Mouse (Mus musculus): ENCODE data around the gene Spsb1. TPM values are rescaled to one million over a fixed set of nuclear protein-coding genes. Genes with fewer than 3 reads are reported as not detected.

The Spsb1 gene
- total and polyA plus RNA-seq, 2 experiments from 2014 or later = 6.2 to 7.3 TPM

GRCm38 (mm10) chr4:149951201-149951600 lies 3.6 kb downstream of the Spsb1 start:
- H3K4me3 ChIP-seq (ENCODE audit: low read depth, low read length) = no peak overlapping the region
- H3K9me3 ChIP-seq (ENCODE audit: low read length) = no peaks in the 10 kb centered on the region
- DNase-seq (no peak), ATAC-seq (no peak)
- TF ChIP-seq CTCF (IDR thresholded peaks at IDR 0.05; ENCODE audit: low read depth) = no peak
- H3K27me3 ChIP-seq (ENCODE audit: insufficient read depth, low read length) = peaks cover 4% of the 10 kb centered on the region; the same call in 1 of the 2 replicates
- no peak overlapping the region for H3K9ac ChIP-seq
- no peaks in the 10 kb centered on the region for H3K36me3 ChIP-seq (ENCODE audit: insufficient read depth)
- WGBS = 92% methylated on average over 13 of the region's 13 CpGs
- peaks cover 5% of the 10 kb centered on the region; the same call in 1 of the 2 replicates for H3K4me1 ChIP-seq (ENCODE audit: insufficient read depth)
- H3K4me2 ChIP-seq (ENCODE audit: low read depth) = no peak overlapping the region
- no peak overlapping the region for H3K27ac ChIP-seq (ENCODE audit: low read depth, low read length)

- H3K36me3 ChIP-seq (ENCODE audit: insufficient read depth) = no peaks in the 10 kb centered on the region
- H3K27me3 ChIP-seq (ENCODE audit: insufficient read depth, low read length) = no peaks in the 10 kb centered on the region; the same call in 1 of the 2 replicates
- H3K4me3 ChIP-seq (ENCODE audit: low read depth, low read length) = no peak overlapping the region
- no peak for ATAC-seq
- 68% methylated on average over 13 of the region's 13 CpGs for WGBS
- H3K4me2 ChIP-seq (ENCODE audit: low read depth) = no peak overlapping the region
- no peaks in the 10 kb centered on the region for H3K9me3 ChIP-seq (ENCODE audit: low read length)
- H3K27ac ChIP-seq (ENCODE audit: low read depth, low read length) = no peak overlapping the region
- no peak for TF ChIP-seq CTCF (IDR thresholded peaks at IDR 0.05; ENCODE audit: low read depth)
- H3K4me1 ChIP-seq (ENCODE audit: insufficient read depth) = peaks cover 5% of the 10 kb centered on the region; the same call in 1 of the 2 replicates
- DNase-seq = no peak
- no peak overlapping the region for H3K9ac ChIP-seq
These were observed 5.2 kb downstream of the Spsb1 start for GRCm38 (mm10) chr4:149949691-149950090.

- no peaks in the 10 kb centered on the region for H3K36me3 ChIP-seq (ENCODE audit: insufficient read depth)
- H3K27ac ChIP-seq (ENCODE audit: low read depth, low read length) = no peak overlapping the region
- no peak overlapping the region for H3K9ac ChIP-seq
- no peak overlapping the region for H3K4me3 ChIP-seq (ENCODE audit: low read depth, low read length)
- 88% methylated on average over 5 of the region's 5 CpGs for WGBS
- no peaks in the 10 kb centered on the region for H3K9me3 ChIP-seq (ENCODE audit: low read length)
- H3K4me2 ChIP-seq (ENCODE audit: low read depth) = no peak overlapping the region
- no peaks in the 10 kb centered on the region; the same call in 1 of the 2 replicates for H3K27me3 ChIP-seq (ENCODE audit: insufficient read depth, low read length)
- peaks cover 5% of the 10 kb centered on the region; the same call in 1 of the 2 replicates for H3K4me1 ChIP-seq (ENCODE audit: insufficient read depth)
- TF ChIP-seq CTCF (IDR thresholded peaks at IDR 0.05; ENCODE audit: low read depth) = no peak
- DNase-seq = no peak
- ATAC-seq = no peak
These were observed 6.7 kb downstream of the Spsb1 start for GRCm38 (mm10) chr4:149948119-149948518.

- no peak overlapping the region for H3K27ac ChIP-seq (ENCODE audit: low read depth, low read length)
- no peak for DNase-seq
- H3K27me3 ChIP-seq (ENCODE audit: insufficient read depth, low read length) = no peaks in the 10 kb centered on the region; the same call in 1 of the 2 replicates
- no peak for ATAC-seq
- no peak for TF ChIP-seq CTCF (IDR thresholded peaks at IDR 0.05; ENCODE audit: low read depth)
- no peak overlapping the region for H3K4me3 ChIP-seq (ENCODE audit: low read depth, low read length)
- H3K9ac ChIP-seq = no peak overlapping the region
- H3K4me2 ChIP-seq (ENCODE audit: low read depth) = no peak overlapping the region
- H3K9me3 ChIP-seq (ENCODE audit: low read length) = no peaks in the 10 kb centered on the region
- WGBS = 85% methylated on average over 5 of the region's 5 CpGs
- no peaks in the 10 kb centered on the region for H3K36me3 ChIP-seq (ENCODE audit: insufficient read depth)
- no peaks in the 10 kb centered on the region for H3K4me1 ChIP-seq (ENCODE audit: insufficient read depth)
These were observed 7.4 kb downstream of the Spsb1 start for GRCm38 (mm10) chr4:149947396-149947795.

DNA sequence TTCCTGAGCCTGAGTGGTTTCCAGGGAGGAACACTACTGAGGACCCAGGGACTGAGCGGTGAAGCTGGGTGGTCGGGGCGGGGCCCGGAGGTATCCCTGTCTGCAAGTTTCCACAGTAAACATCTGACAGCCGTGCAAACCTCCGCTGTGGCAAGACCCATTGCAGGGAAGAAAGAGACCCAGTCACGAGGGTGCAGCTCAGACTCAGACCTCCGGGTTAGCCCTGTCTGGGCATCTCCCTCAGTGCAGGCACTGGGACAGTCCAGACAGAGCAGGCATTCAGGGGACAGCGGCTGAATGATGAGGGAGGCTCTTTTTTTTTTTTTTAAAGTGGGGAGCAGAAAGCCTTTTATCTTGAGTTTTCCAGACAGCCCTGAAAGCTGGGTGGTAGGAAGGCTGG lies 9.6 kb downstream of the Spsb1 start:
- Histone ChIP-seq H3K27me3 (ENCODE audit: insufficient read depth, low read length) (no peaks in the 10 kb centered on the region), H3K4me3 (ENCODE audit: low read depth, low read length) (no peak overlapping the region), H3K36me3 (ENCODE audit: insufficient read depth) (no peaks in the 10 kb centered on the region), H3K4me2 (ENCODE audit: low read depth) (no peak overlapping the region), H3K9me3 (ENCODE audit: low read length) (no peaks in the 10 kb centered on the region), H3K27ac (ENCODE audit: low read depth, low read length) (no peak overlapping the region), H3K4me1 (ENCODE audit: insufficient read depth) (no peaks in the 10 kb centered on the region), H3K9ac (no peak overlapping the region)
- WGBS = 66% methylated on average over 9 of the region's 9 CpGs
- DNase-seq (no peak), ATAC-seq (peak; percentile 67)
- TF ChIP-seq CTCF (IDR thresholded peaks at IDR 0.05; ENCODE audit: low read depth) = no peak

DNA sequence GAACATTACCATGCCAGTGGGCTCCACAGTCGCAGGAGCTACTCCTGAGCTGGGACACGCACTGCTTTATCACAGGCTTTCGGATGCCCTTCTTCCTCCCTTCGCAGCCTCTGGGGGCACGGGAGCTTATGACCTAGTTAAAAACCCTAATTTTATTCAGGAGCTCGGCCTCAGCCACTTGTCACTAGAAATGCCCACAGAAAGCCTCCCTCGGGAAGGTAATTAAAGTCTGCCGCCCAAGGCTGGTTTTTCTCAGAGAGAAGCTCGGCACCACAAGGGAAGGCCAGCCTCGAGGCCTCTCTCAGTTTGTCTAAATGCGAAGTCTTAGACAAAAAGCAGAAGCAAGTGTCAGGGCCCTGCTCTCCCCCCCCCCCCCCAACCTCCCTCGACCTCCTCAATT lies 10.6 kb downstream of the Spsb1 start:
- H3K9me3 ChIP-seq (ENCODE audit: low read length) = no peaks in the 10 kb centered on the region
- H3K36me3 ChIP-seq (ENCODE audit: insufficient read depth) = no peaks in the 10 kb centered on the region
- H3K4me1 ChIP-seq (ENCODE audit: insufficient read depth) = no peaks in the 10 kb centered on the region
- TF ChIP-seq CTCF (IDR thresholded peaks at IDR 0.05; ENCODE audit: low read depth) = no peak
- ATAC-seq = no peak
- no peaks in the 10 kb centered on the region for H3K27me3 ChIP-seq (ENCODE audit: insufficient read depth, low read length)
- WGBS = 40% methylated on average over 12 of the region's 12 CpGs
- no peak overlapping the region for H3K4me2 ChIP-seq (ENCODE audit: low read depth)
- H3K4me3 ChIP-seq (ENCODE audit: low read depth, low read length) = no peak overlapping the region
- no peak overlapping the region for H3K27ac ChIP-seq (ENCODE audit: low read depth, low read length)
- no peak overlapping the region for H3K9ac ChIP-seq
- DNase-seq = no peak

DNA sequence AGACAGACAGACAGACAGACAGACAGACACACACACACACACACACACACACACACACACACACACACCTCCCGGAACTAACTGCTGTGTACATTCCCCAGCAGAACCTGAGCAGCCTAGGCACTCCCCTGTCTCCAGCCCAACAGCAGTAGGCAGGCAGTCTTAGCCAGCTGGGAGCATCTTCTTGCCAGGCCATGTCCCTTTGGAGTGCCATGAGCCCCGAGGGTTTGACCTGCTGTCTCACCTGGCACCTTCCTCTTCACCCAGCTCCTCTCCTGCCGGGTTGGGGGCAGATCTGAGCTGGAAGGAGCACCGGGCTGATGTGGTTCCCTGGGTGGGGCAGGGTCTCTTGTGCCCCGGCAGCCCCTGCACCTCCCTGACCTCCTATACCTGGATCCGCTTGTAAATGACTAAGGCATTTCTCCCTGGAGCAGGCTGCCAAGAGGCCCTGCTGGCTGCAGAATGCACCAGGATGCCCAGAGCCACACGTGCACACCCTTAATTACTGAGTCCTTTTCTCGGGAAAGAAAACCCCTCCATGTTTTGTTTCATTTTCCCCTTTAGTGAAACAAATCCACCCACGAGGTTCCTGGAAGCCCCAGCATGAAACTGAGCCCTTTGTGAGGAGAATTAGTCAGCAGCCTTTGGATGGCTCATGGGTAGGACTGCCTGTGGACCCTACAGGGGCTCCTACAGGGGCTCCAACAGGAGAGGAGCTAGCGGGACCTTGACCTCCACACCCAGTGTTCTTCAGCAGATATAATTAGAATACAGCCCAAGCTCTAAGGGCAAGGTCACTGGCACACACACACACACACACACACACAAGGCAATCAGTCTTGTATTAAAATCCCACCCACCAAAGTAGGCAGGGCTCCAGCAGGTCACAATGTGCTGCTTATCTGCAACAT lies 11.8 kb downstream of the Spsb1 start:
- DNase-seq (no peak), ATAC-seq (no peak)
- Histone ChIP-seq H3K36me3 (ENCODE audit: insufficient read depth) (no peaks in the 10 kb centered on the region), H3K27me3 (ENCODE audit: insufficient read depth, low read length) (no peaks in the 10 kb centered on the region), H3K9me3 (ENCODE audit: low read length) (no peaks in the 10 kb centered on the region), H3K27ac (ENCODE audit: low read depth, low read length) (no peak overlapping the region), H3K4me3 (ENCODE audit: low read depth, low read length) (no peak overlapping the region), H3K9ac (no peak overlapping the region), H3K4me2 (ENCODE audit: low read depth) (no peak overlapping the region), H3K4me1 (ENCODE audit: insufficient read depth) (no peaks in the 10 kb centered on the region)
- WGBS = 39% methylated on average over 10 of the region's 10 CpGs
- TF ChIP-seq CTCF (IDR thresholded peaks at IDR 0.05; ENCODE audit: low read depth) = no peak
